Mouse (Mus musculus) bone marrow macrophage, adult 2 months (primary cell): ENCODE results near the gene Gdpd1. TPM values are rescaled to one million over a fixed set of nuclear protein-coding genes. Genes with fewer than 3 reads are reported as not detected.
"Not testable (repeated sequence)": the region's sequence is repeated elsewhere in the genome, so short reads cannot be mapped to it uniquely, and the experiment has no call there.

Source experiments
- H3K27ac ChIP-seq: 2 replicates; pipeline ENCODE4 v1.5.1; 2012; ENCODE audit warnings: low read depth, low read length; ENCODE audit not compliant: insufficient read depth
- H3K4me1 ChIP-seq: 2 replicates; pipeline ENCODE4 v1.6.1; 2012; ENCODE audit warnings: low read length; ENCODE audit not compliant: control insufficient read depth, insufficient read depth
- H3K4me3 ChIP-seq: 2 replicates; pipeline ENCODE4 v1.5.1; 2012; ENCODE audit warnings: mild to moderate bottlenecking, low read length, moderate library complexity; ENCODE audit not compliant: insufficient read depth
- CTCF ChIP-seq: IDR thresholded peaks from 2 replicates; pipeline ENCODE4 v1.5.1; 2012; ENCODE audit warnings: low read depth, mild to moderate bottlenecking, low read length, moderate library complexity
- POLR2A ChIP-seq: IDR thresholded peaks from 2 replicates; pipeline ENCODE4 v1.6.1; 2012; ENCODE audit warnings: mild to moderate bottlenecking, low read depth, low read length, borderline replicate concordance
- polyA plus RNA-seq: library from polyadenylated mRNA; stranded (reverse); fragments of >200 nt; gene quantifications from 2 replicates; pipeline ENCODE4 v1.2.4, GENCODE M21; 2012; ENCODE audit not compliant: missing spikeins, insufficient read depth, insufficient read length

Gene Gdpd1
- polyA plus RNA-seq, 1 experiment, result 43.1 TPM

GRCm38 (mm10) chr11:87036180-87036579 is 37.7 kb downstream of the Gdpd1 start:
- Histone ChIP-seq H3K4me1 (peaks cover 47% of the 10 kb centered on the region), H3K27ac (no peak overlapping the region), H3K4me3 (no peak overlapping the region)
- TF ChIP-seq CTCF, result no peak; the same call in 1 of the 2 replicates
- no peak for TF ChIP-seq POLR2A

GRCm38 (mm10) chr11:87028212-87028611 is 45.6 kb downstream of the Gdpd1 start:
- H3K4me3 ChIP-seq, result no peak overlapping the region
- TF ChIP-seq CTCF (no peak), POLR2A (no peak)
- peaks cover 77% of the 10 kb centered on the region for H3K4me1 ChIP-seq
- H3K27ac ChIP-seq, result no peak overlapping the region

GRCm38 (mm10) chr11:87026096-87026875 is 47.6 kb downstream of the Gdpd1 start:
- Histone ChIP-seq H3K27ac (peak overlapping the region; percentile 99), H3K4me1 (peaks cover 61% of the 10 kb centered on the region)
- TF ChIP-seq POLR2A (no peak), CTCF (no peak)

GRCm38 (mm10) chr11:87025351-87025750 is 48.5 kb downstream of the Gdpd1 start:
- no peak overlapping the region; the same call in 1 of the 2 replicates for H3K4me3 ChIP-seq
- peak overlapping the region; percentile 99 for H3K27ac ChIP-seq
- TF ChIP-seq CTCF (no peak), POLR2A (no peak)
- H3K4me1 ChIP-seq, result peaks cover 55% of the 10 kb centered on the region

More at GRCm38 (mm10) chr11:87026096-87026875, 47.6 kb downstream of the Gdpd1 start:
- no peak overlapping the region for H3K4me3 ChIP-seq

- H3K27ac ChIP-seq, result peak overlapping the region; percentile 99
- peaks cover 64% of the 10 kb centered on the region for H3K4me1 ChIP-seq
- H3K4me3 ChIP-seq, result not testable (repeated sequence)
Observed at GRCm38 (mm10) chr11:87023240-87023639, 50.6 kb downstream of the Gdpd1 start.

- Histone ChIP-seq H3K4me1 (peaks cover 64% of the 10 kb centered on the region), H3K4me3 (no peak overlapping the region)
Observed at GRCm38 (mm10) chr11:87022765-87023164, 51.1 kb downstream of the Gdpd1 start.

GRCm38 (mm10) chr11:87021551-87021950 is 52.3 kb downstream of the Gdpd1 start:
- TF ChIP-seq POLR2A (no peak), CTCF (no peak)

More at GRCm38 (mm10) chr11:87022765-87023164, 51.1 kb downstream of the Gdpd1 start:
- TF ChIP-seq CTCF (no peak), POLR2A (no peak)
- no peak overlapping the region for H3K27ac ChIP-seq

GRCm38 (mm10) chr11:87020449-87020848 is 53.4 kb downstream of the Gdpd1 start:
- H3K4me3 ChIP-seq, result no peak overlapping the region
- TF ChIP-seq CTCF (peak; percentile 34; the same call in 1 of the 2 replicates), POLR2A (no peak)
- H3K27ac ChIP-seq, result peak overlapping the region; percentile 86
- peaks cover 59% of the 10 kb centered on the region for H3K4me1 ChIP-seq

More at GRCm38 (mm10) chr11:87021551-87021950, 52.3 kb downstream of the Gdpd1 start:
- Histone ChIP-seq H3K4me1 (peaks cover 64% of the 10 kb centered on the region), H3K4me3 (no peak overlapping the region), H3K27ac (no peak overlapping the region)

GRCm38 (mm10) chr11:87019431-87019830 is 54.4 kb downstream of the Gdpd1 start:
- no peak for TF ChIP-seq CTCF
- no peak for TF ChIP-seq POLR2A
- H3K4me3 ChIP-seq, result no peak overlapping the region
- peak overlapping the region; percentile 86 for H3K27ac ChIP-seq

GRCm38 (mm10) chr11:87018081-87018480 is 55.8 kb downstream of the Gdpd1 start:
- Histone ChIP-seq H3K4me3 (no peak overlapping the region), H3K27ac (peak overlapping the region; percentile 86), H3K4me1 (peaks cover 46% of the 10 kb centered on the region)
- TF ChIP-seq POLR2A (no peak), CTCF (no peak)

More at GRCm38 (mm10) chr11:87019431-87019830, 54.4 kb downstream of the Gdpd1 start:
- peaks cover 53% of the 10 kb centered on the region for H3K4me1 ChIP-seq

- Histone ChIP-seq H3K4me3 (no peak overlapping the region), H3K27ac (no peak overlapping the region), H3K4me1 (peaks cover 43% of the 10 kb centered on the region)
- TF ChIP-seq CTCF (no peak), POLR2A (no peak)
Observed at GRCm38 (mm10) chr11:87015691-87016090, 58.2 kb downstream of the Gdpd1 start.
